Mouse (Mus musculus) forebrain, embryonic 13.5 days (tissue): ENCODE data around the gene AU018091. TPM values are rescaled to one million over a fixed set of nuclear protein-coding genes. Genes with fewer than 3 reads are reported as not detected.

Experiments used
- ATAC-seq: fragments of 200-750 bp; cut with Nextera tagmentation; 2 replicates; pipeline ENCODE4 v1.8.0; 2017
- H3K27ac ChIP-seq: fragments of 300-500 bp; sonication (generic); 2 replicates; pipeline ENCODE4 v1.5.1; 2015; ENCODE audit warnings: inconsistent platforms, mild to moderate bottlenecking, moderate library complexity
- H3K27me3 ChIP-seq: fragments of 300-500 bp; sonication (generic); 2 replicates; pipeline ENCODE4 v1.6.1; 2015; ENCODE audit warnings: mild to moderate bottlenecking, inconsistent platforms
- H3K36me3 ChIP-seq: fragments of 300-500 bp; sonication (generic); 2 replicates; pipeline ENCODE4 v1.6.1; 2015; ENCODE audit warnings: mild to moderate bottlenecking, inconsistent platforms; ENCODE audit not compliant: poor library complexity, severe bottlenecking
- H3K4me1 ChIP-seq: fragments of 300-500 bp; sonication (generic); 2 replicates; pipeline ENCODE4 v1.6.1; 2015; ENCODE audit warnings: inconsistent platforms
- H3K4me2 ChIP-seq: fragments of 300-500 bp; sonication (generic); 2 replicates; pipeline ENCODE4 v1.6.1; 2015; ENCODE audit warnings: inconsistent platforms, mild to moderate bottlenecking, moderate library complexity
- H3K4me3 ChIP-seq: fragments of 300-500 bp; sonication (generic); 2 replicates; pipeline ENCODE4 v1.5.1; 2015; ENCODE audit warnings: mild to moderate bottlenecking, inconsistent platforms
- H3K9ac ChIP-seq: fragments of 300-500 bp; sonication (generic); 2 replicates; pipeline ENCODE4 v1.6.1; 2015; ENCODE audit warnings: mild to moderate bottlenecking, inconsistent platforms
- H3K9me3 ChIP-seq: fragments of 300-500 bp; sonication (generic); replicated peaks from 2 replicates; pipeline ENCODE4 v1.6.1; 2016; ENCODE audit warnings: inconsistent platforms
- WGBS: fragments of 180-500 bp; shearing (Covaris S2); methylation state at CpG from one replicate; pipeline ENCODE4 v1.1.7; 2015; 5-methylcytosine and 5-hydroxymethylcytosine counted together
- polyA plus RNA-seq: library from polyadenylated mRNA; unstranded; fragments of >200 nt; fragmentation: Nextera tagmentation; extraction: Ambion mirVana; gene quantifications from 2 replicates; pipeline ENCODE4 v1.2.1, GENCODE M21; 2015

The AU018091 gene
- polyA plus RNA-seq, result not detected in 2 replicates

DNA sequence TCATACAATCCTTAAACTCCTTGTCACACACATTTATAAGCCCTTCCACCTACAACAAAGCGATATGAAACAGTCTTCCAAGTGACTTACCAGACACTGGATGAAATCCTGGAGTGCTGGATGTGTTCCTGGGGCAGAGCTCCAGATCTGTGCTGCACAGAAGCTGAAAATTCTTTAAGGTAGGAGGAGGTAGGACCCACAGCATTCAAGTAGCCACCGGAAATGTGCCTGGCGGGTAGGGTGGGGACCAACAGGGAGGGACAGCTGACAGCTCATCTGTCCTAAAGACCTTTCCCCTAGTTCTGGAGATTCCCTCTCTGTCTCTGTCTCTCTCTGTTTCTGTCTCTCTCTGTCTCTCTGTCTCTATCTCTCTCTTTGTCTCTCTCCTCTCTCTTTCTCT is at the start of gene AU018091:
Gene AU018091, minus strand, starts transcription at position 279 of the 400 bp plus-strand sequence.
- Histone ChIP-seq H3K36me3 (no peaks in the 10 kb centered on the region), H3K27me3 (no peaks in the 10 kb centered on the region), H3K9ac (no peak within 1 kb of the TSS), H3K4me3 (no peak within 1 kb of the TSS), H3K9me3 (no peaks in the 10 kb centered on the region; the same call in 1 of the 2 replicates), H3K4me1 (no peaks in the 10 kb centered on the region), H3K27ac (no peak within 1 kb of the TSS), H3K4me2 (no peak within 1 kb of the TSS)
- no peak for ATAC-seq
- 84% methylated on average over 3 of the region's 3 CpGs for WGBS

DNA sequence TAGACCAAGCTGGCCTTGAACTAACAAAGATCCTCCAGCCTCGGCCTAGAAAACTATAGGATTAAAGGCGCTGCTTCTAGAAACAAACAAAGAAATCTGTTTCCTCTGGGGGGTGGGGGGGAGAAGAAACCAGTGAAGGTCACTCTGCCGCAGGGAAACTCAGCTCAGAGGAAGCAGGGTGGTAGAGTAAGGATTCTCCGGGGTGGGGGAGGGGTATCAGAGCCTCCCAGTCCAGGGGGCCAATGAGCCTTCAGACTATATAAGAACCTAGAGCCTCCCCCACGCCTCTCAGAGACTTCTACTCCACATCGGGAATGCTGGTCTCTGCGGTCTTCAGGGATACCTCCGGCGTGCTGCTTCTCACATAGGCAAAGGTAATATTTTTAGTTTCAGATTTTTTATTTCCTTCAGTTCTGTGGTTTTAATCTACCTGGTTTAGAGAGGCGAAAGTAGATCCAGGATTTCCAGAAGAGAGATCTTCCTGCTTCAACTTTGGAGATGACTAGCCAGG is 48.6 kb upstream of the AU018091 start:
- no peak for ATAC-seq

DNA sequence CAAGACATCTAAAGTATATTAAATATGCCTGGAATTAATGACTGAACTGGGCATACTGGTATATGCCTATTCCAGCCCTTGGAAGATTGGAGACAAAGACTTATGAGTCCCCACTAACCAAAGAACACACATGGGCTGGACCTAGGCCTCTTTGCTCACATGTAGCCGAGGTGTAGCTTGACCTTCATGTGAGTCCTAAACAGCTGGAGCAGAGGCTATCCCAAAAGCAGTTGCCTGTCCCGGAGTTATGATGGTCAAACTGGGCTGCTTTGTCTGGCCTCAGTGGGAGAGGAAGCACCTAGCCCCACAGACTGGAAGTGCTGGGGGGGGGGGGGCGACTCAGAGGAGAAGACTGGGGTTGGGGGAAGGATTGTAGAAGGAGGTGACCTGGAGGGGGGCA is 47.3 kb upstream of the AU018091 start:
- H3K4me3 ChIP-seq, result no peak overlapping the region
- no peak for ATAC-seq
- WGBS, result 93% methylated on average over 2 of the region's 3 CpGs
- H3K4me1 ChIP-seq, result no peaks in the 10 kb centered on the region
- H3K27ac ChIP-seq, result no peak overlapping the region
- no peaks in the 10 kb centered on the region for H3K36me3 ChIP-seq
- H3K9me3 ChIP-seq, result no peaks in the 10 kb centered on the region
- H3K4me2 ChIP-seq, result no peak overlapping the region
- no peak overlapping the region for H3K9ac ChIP-seq
- peaks cover 29% of the 10 kb centered on the region for H3K27me3 ChIP-seq

More for the DNA sequence above, 48.6 kb upstream of the AU018091 start:
- Histone ChIP-seq H3K36me3 (no peaks in the 10 kb centered on the region), H3K4me2 (no peak overlapping the region), H3K4me1 (no peaks in the 10 kb centered on the region), H3K9ac (no peak overlapping the region), H3K4me3 (no peak overlapping the region), H3K27ac (no peak overlapping the region), H3K9me3 (no peaks in the 10 kb centered on the region), H3K27me3 (peaks cover 29% of the 10 kb centered on the region)
- 25% methylated on average over 10 of the region's 10 CpGs for WGBS

DNA sequence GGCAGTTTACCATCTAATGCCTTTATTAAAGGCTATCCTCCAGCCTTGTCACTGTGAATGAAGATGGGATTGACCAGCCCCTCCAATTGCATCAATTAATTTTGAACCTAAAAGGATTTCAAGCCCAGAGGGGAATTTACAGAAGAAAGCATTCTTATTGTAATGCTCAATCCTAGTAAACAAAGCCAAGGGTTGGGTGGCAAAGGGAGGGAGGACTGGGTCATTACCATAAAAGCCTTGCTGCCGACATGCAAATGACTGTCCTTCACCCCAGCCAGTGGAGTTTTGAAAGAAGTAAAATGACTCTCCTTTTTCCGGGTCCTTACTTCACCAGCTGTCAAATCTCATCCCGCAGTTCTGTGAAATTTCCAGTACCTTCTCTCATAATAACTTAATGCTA is 44.6 kb upstream of the AU018091 start:
- ATAC-seq, result no peak
- peaks cover 13% of the 10 kb centered on the region for H3K27me3 ChIP-seq
- no peaks in the 10 kb centered on the region for H3K36me3 ChIP-seq
- H3K9me3 ChIP-seq, result no peaks in the 10 kb centered on the region
- H3K4me3 ChIP-seq, result no peak overlapping the region
- no peak overlapping the region for H3K4me2 ChIP-seq
- 10% methylated on average over 3 of the region's 3 CpGs for WGBS
- no peak overlapping the region for H3K9ac ChIP-seq
- no peak overlapping the region for H3K27ac ChIP-seq
- H3K4me1 ChIP-seq, result no peaks in the 10 kb centered on the region

DNA sequence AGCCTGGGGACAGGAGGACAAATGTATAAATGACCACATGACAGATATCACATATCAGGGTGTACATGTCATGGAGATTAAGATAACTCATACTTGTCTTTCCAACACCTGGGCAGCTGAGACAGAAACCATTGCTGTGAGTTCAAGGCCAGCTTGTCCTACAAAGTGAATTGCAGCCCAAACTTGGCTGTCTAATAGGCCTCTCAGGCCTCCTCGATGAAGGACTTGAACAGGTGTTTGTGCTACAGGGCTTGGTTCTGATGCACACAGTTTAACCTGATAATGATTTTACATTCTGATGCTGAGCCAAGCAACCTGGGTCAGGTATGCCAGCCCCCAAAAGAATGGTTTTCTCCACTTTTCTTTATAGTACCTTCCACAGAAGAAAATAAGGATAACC is 44.2 kb upstream of the AU018091 start:
- Histone ChIP-seq H3K4me1 (no peaks in the 10 kb centered on the region), H3K27ac (no peak overlapping the region), H3K4me3 (no peak overlapping the region), H3K9ac (no peak overlapping the region), H3K9me3 (no peaks in the 10 kb centered on the region), H3K4me2 (no peak overlapping the region), H3K27me3 (peaks cover 9% of the 10 kb centered on the region), H3K36me3 (no peaks in the 10 kb centered on the region)
- 52% methylated on average over 1 of the region's 1 CpGs for WGBS
- ATAC-seq, result no peak

DNA sequence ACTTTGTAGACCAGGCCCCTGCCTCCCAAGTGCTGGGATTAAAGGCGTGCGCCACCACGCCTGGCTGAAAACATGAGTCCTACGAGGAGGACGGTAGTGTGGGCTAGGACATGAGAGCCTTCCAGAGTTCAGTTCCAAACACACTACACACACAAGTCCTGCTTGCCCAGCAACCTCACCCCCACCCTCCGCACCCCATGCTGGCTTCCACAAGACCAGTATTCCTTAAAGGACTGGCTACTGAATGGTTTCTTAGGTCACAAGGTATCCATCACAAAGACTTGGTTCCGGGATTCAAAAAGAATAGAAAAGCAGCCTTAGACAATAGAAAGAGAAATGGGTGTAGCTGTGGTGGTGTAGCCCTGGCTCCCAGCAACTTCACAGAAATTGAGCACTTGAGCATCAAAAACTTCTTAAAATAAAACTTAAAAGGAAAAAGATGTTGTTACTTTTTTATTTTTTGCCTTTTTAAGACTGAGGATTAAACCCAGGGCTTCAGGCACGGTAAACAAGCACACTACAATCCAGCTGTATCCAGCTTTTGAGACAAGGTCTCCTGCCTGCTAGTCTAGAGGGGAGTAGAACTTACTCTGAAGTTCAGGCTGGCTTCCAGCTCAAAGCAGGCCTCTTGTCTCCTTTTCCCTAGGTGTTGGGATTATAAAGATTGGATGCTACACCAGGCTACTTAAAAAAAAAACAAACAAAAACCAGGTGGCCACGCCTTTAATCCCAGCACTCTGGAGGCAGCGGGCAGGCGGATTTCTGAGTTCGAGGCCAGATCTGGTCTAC is 43.2 kb upstream of the AU018091 start:
- Histone ChIP-seq H3K9me3 (no peaks in the 10 kb centered on the region), H3K27ac (no peak overlapping the region), H3K4me1 (no peaks in the 10 kb centered on the region), H3K9ac (no peak overlapping the region), H3K4me2 (no peak overlapping the region), H3K4me3 (no peak overlapping the region), H3K27me3 (no peaks in the 10 kb centered on the region), H3K36me3 (no peaks in the 10 kb centered on the region)
- WGBS, result 51% methylated on average over 12 of the region's 12 CpGs
- no peak for ATAC-seq

DNA sequence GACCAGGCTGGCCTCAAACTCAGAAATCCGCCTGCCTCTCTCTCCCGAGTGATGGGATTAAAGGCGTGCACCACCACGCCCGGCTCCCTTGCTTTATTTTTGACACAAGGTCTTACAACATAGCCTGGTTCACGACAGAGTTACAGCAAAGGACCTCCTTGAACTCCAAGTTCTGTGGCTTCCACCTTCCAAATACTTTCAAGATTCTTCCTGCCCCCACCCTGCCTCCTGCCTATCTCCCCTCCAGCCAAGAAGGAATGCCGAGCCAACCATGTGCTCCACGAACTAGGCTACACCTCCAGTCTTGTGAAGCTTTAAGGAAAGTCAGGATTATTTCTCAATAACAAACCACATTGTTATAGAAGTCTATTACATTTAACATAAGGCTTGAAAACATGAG is 42.5 kb upstream of the AU018091 start:
- ATAC-seq, result no peak
- Histone ChIP-seq H3K36me3 (no peaks in the 10 kb centered on the region), H3K9me3 (no peaks in the 10 kb centered on the region), H3K27ac (no peak overlapping the region), H3K27me3 (no peaks in the 10 kb centered on the region), H3K9ac (no peak overlapping the region), H3K4me2 (no peak overlapping the region), H3K4me1 (no peaks in the 10 kb centered on the region), H3K4me3 (no peak overlapping the region)
- 77% methylated on average over 8 of the region's 8 CpGs for WGBS

DNA sequence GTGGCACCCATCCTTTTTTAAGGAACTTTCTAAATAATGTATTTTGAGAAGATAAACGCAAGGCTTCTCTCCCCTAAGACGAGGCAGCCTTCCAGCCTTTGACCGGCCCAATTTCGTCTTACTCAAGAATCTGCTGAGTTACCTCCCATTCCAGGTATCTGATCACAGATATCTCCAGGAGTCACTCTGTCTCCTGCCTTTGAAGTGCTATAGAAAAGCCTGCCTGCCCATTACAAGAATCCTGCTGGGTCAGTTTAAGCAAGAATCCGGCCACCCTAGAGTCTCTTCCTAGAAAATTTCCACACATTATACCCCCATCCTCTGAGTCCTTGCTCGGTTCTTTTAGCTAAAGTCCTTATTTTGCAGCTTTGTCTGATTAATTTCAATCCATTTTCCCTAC is 41.6 kb upstream of the AU018091 start:
- no peak overlapping the region for H3K4me2 ChIP-seq
- H3K27ac ChIP-seq, result no peak overlapping the region
- H3K9ac ChIP-seq, result no peak overlapping the region
- no peaks in the 10 kb centered on the region for H3K9me3 ChIP-seq
- 49% methylated on average over 6 of the region's 6 CpGs for WGBS
- no peak for ATAC-seq
- no peak overlapping the region for H3K4me3 ChIP-seq
- H3K4me1 ChIP-seq, result no peaks in the 10 kb centered on the region
- no peaks in the 10 kb centered on the region for H3K27me3 ChIP-seq
- H3K36me3 ChIP-seq, result no peaks in the 10 kb centered on the region

DNA sequence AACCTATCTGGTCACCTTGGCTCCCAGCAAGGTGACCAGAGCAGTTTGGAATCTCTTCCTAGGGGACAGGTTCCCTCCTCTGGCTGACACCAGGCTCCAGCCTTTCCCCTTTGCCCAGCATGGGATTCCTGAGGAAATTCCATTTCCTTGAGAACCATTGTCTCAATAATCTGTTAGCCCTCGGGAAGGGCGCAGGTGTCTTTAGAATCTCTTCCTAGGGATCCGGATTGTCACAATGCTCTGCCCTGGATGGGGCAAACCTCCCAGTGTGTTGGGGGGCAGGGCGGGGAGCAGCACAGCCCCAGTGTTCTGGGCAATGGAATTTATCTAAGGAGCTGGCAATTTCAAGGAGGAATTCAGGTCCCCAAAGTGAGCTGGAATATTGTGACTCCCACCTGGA is 37.5 kb upstream of the AU018091 start:
- no peaks in the 10 kb centered on the region for H3K27me3 ChIP-seq
- ATAC-seq, result no peak
- no peak overlapping the region for H3K9ac ChIP-seq
- no peak overlapping the region for H3K4me3 ChIP-seq
- H3K4me1 ChIP-seq, result no peaks in the 10 kb centered on the region
- WGBS, result 3% methylated on average over 4 of the region's 4 CpGs
- H3K27ac ChIP-seq, result no peak overlapping the region
- H3K9me3 ChIP-seq, result no peaks in the 10 kb centered on the region
- no peak overlapping the region for H3K4me2 ChIP-seq
- H3K36me3 ChIP-seq, result no peaks in the 10 kb centered on the region

DNA sequence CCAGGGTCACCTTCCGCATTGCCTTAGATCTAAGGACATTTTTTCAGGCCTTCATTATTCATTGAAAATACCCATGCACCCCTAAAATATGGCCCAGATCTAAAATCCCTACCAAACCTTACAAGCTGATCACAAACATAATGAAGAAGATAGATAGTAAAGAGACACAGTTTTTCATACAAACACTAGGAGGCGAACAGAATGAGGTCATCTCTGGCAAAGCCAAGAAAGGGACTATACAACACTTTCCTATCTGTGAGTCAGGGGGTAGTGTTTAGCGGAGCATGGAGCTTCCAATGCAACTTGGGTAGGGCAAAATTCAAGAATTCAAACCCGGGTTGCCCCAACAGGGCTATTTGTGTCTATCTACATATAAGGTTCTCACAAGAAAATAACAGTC is 35.6 kb upstream of the AU018091 start:
- WGBS, result 86% methylated on average over 4 of the region's 4 CpGs
- Histone ChIP-seq H3K36me3 (no peaks in the 10 kb centered on the region), H3K27ac (no peak overlapping the region), H3K9ac (no peak overlapping the region), H3K4me3 (no peak overlapping the region), H3K4me2 (no peak overlapping the region), H3K27me3 (no peaks in the 10 kb centered on the region), H3K9me3 (no peaks in the 10 kb centered on the region), H3K4me1 (no peaks in the 10 kb centered on the region)
- no peak for ATAC-seq

DNA sequence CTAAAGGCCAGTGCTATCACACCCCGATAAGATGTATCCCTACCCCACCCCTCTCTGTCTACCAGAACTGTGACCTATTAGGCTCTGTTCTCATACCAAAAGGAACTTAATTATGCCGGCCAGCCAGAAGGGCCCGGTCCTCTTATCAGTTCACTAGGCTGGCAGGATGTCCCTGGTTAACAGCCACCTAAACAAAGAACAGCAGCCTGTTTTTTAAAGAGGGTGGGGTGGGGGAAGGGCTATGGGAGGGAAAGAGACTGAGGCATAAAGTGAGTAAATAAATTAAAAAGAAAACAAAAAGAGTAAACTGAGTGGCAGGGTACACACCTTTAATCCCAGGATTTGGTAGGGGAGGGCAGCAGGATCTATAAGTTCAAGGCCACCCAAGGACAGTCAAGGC is 34.9 kb upstream of the AU018091 start:
- 17% methylated on average over 3 of the region's 3 CpGs for WGBS
- ATAC-seq, result no peak
- no peaks in the 10 kb centered on the region for H3K4me1 ChIP-seq
- no peaks in the 10 kb centered on the region for H3K36me3 ChIP-seq
- H3K9me3 ChIP-seq, result no peaks in the 10 kb centered on the region
- H3K4me3 ChIP-seq, result no peak overlapping the region
- H3K4me2 ChIP-seq, result no peak overlapping the region
- H3K27me3 ChIP-seq, result no peaks in the 10 kb centered on the region
- H3K9ac ChIP-seq, result no peak overlapping the region
- H3K27ac ChIP-seq, result no peak overlapping the region

DNA sequence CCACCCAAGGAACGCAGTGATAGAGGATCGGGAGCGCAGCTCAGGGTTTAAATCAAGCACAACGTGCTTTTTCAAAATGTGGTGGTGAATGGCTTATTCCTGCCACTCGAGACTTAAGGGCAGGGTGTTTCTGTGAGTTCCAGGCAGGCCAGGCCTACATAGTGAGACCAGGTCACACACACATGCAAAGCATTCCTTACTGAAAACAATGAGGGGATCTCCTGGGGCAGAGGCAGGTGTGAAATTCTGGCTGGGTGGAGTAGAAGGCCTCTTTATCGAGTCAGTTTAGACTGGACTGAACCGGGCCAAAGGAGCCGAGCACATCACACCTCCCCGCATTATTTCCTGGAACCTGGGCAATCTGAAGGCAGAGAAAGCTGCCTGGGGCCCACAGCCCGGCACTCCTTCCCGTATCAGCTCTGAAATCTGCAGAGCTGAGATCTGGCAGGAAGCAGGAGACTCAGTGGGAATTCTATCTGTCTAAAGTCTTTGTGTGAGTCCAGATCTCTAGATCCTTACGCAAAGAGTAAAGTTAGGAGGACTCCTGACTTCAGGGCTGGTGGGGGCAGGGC is 32.2 kb upstream of the AU018091 start:
- Histone ChIP-seq H3K27me3 (no peaks in the 10 kb centered on the region), H3K9me3 (no peaks in the 10 kb centered on the region), H3K27ac (no peak overlapping the region), H3K4me3 (no peak overlapping the region), H3K36me3 (no peaks in the 10 kb centered on the region), H3K4me2 (no peak overlapping the region), H3K9ac (no peak overlapping the region), H3K4me1 (no peaks in the 10 kb centered on the region)
- no peak for ATAC-seq
- WGBS, result 40% methylated on average over 12 of the region's 12 CpGs
